Mouse (Mus musculus): ENCODE measurements around the gene Hvcn1. TPM values are rescaled to one million over a fixed set of nuclear protein-coding genes. Genes with fewer than 3 reads are reported as not detected.

The Hvcn1 gene
- polyA plus RNA-seq, 1 experiment from 2014 or later, result 4.4 TPM

- Histone ChIP-seq H3K36me3 (ENCODE audit: control insufficient read depth, insufficient read depth, low read length) (peaks cover 3% of the 10 kb centered on the region), H3K27me3 (ENCODE audit: control insufficient read depth, insufficient read depth, low read depth, low read length) (no peaks in the 10 kb centered on the region), H3K27ac (ENCODE audit: low read length) (no peak overlapping the region), H3K4me1 (replicated peaks; ENCODE audit: control insufficient read depth, insufficient read depth, low read length) (no peaks in the 10 kb centered on the region), H3K4me2 (ENCODE audit: low read depth, low read length) (no peak overlapping the region), H3K9me3 (ENCODE audit: control insufficient read depth, low read length) (no peaks in the 10 kb centered on the region), H3K4me3 (ENCODE audit: low read length) (no peak overlapping the region), H3K9ac (ENCODE audit: low read length) (no peak overlapping the region)
- WGBS, result 85% methylated on average over 4 of the region's 4 CpGs
- ATAC-seq (ENCODE audit: low read depth), result no peak
Observed at GRCm38 (mm10) chr5:122249281-122249680, 42.7 kb downstream of the Hvcn1 start.

- H3K4me2 ChIP-seq (ENCODE audit: low read depth, low read length), result no peak overlapping the region
Observed at GRCm38 (mm10) chr5:122251895-122252606, 45.4 kb downstream of the Hvcn1 start.

GRCm38 (mm10) chr5:122258027-122258741, 51.6 kb downstream of the Hvcn1 start:
- no peak overlapping the region for H3K4me3 ChIP-seq (ENCODE audit: low read length)
- no peaks in the 10 kb centered on the region; the same call in 1 of the 2 replicates for H3K4me1 ChIP-seq (replicated peaks; ENCODE audit: control insufficient read depth, insufficient read depth, low read length)
- WGBS, result 60% methylated on average over 6 of the region's 6 CpGs
- peaks cover 22% of the 10 kb centered on the region for H3K36me3 ChIP-seq (ENCODE audit: control insufficient read depth, insufficient read depth, low read length)
- no peaks in the 10 kb centered on the region for H3K27me3 ChIP-seq (ENCODE audit: control insufficient read depth, insufficient read depth, low read depth, low read length)
- peak; percentile 65; the same call in 1 of the 2 replicates for ATAC-seq (ENCODE audit: low read depth)
- H3K9ac ChIP-seq (ENCODE audit: low read length), result no peak overlapping the region
- H3K4me2 ChIP-seq (ENCODE audit: low read depth, low read length), result no peak overlapping the region
- H3K27ac ChIP-seq (ENCODE audit: low read length), result no peak overlapping the region
- H3K9me3 ChIP-seq (ENCODE audit: control insufficient read depth, low read length), result no peaks in the 10 kb centered on the region

More at GRCm38 (mm10) chr5:122251895-122252606, 45.4 kb downstream of the Hvcn1 start:
- Histone ChIP-seq H3K9ac (ENCODE audit: low read length) (no peak overlapping the region), H3K9me3 (ENCODE audit: control insufficient read depth, low read length) (no peaks in the 10 kb centered on the region), H3K27ac (ENCODE audit: low read length) (no peak overlapping the region), H3K4me1 (replicated peaks; ENCODE audit: control insufficient read depth, insufficient read depth, low read length) (no peaks in the 10 kb centered on the region), H3K27me3 (ENCODE audit: control insufficient read depth, insufficient read depth, low read depth, low read length) (no peaks in the 10 kb centered on the region), H3K36me3 (ENCODE audit: control insufficient read depth, insufficient read depth, low read length) (peaks cover 17% of the 10 kb centered on the region), H3K4me3 (ENCODE audit: low read length) (no peak overlapping the region)
- ATAC-seq (ENCODE audit: low read depth), result no peak
- 90% methylated on average over 17 of the region's 17 CpGs for WGBS

GRCm38 (mm10) chr5:122262104-122262503, 55.5 kb downstream of the Hvcn1 start:
- Histone ChIP-seq H3K36me3 (ENCODE audit: control insufficient read depth, insufficient read depth, low read length) (peaks cover 8% of the 10 kb centered on the region), H3K27ac (ENCODE audit: low read length) (no peak overlapping the region), H3K4me2 (ENCODE audit: low read depth, low read length) (no peak overlapping the region), H3K9ac (ENCODE audit: low read length) (no peak overlapping the region), H3K4me1 (replicated peaks; ENCODE audit: control insufficient read depth, insufficient read depth, low read length) (peaks cover 5% of the 10 kb centered on the region; the same call in 1 of the 2 replicates), H3K4me3 (ENCODE audit: low read length) (no peak overlapping the region), H3K27me3 (ENCODE audit: control insufficient read depth, insufficient read depth, low read depth, low read length) (no peaks in the 10 kb centered on the region), H3K9me3 (ENCODE audit: control insufficient read depth, low read length) (no peaks in the 10 kb centered on the region)
- WGBS, result 54% methylated on average over 7 of the region's 7 CpGs
- no peak for ATAC-seq (ENCODE audit: low read depth)

DNA sequence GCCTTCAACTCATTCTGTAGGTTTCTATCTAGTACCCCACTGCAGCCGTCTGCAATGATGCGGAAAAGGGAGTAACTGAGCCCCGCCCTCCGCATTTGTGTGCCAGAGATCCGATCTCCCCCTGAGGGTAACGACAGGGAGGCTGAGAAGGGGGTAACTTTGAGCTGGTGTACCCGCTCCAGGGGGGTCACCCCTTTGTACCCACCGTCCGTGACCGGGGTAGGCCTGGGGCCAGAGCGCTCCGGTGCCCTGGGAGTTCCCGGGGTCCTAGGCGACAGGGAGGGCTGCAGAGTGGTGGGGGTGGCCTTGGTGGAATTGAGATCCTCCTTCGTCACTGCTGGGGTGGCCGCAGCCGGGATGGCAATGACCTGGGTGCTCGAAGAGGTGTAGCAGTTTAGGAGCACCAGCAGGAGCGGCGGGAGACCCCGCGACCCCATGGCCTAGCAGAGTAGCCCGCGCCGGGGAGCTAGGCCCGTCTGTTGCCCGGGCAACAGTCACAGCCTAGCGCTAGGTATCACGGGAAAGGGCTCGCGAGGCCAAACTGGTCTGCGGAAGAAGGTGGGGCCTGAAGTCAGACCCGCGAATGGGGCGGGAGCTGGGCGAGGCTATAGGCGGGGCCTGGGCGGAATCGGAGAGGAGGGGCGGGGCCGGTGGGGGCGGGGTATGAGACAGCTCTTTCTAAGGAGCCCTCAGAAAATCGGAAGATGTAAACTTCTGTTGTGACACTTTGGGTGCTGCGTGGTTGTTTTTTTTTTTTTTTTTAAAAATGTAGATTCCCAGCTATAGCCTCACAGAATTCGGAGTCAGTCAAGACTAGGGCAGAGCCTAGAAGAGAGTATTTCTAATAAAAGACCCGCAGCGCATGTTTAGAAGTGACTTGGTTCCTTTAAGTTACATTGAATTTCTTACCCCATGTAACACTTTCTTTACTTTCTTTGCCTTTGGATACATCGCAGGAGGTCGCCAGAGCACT, 57.6 kb downstream of the Hvcn1 start, which contains the start of gene Tctn1:
Gene Tctn1, minus strand, starts transcription at position 528 of the 973 bp plus-strand sequence.
- peak; percentile 100 for ATAC-seq (ENCODE audit: low read depth)
- Histone ChIP-seq H3K4me3 (ENCODE audit: low read length) (peak within 1 kb of the TSS; percentile 78), H3K9me3 (ENCODE audit: control insufficient read depth, low read length) (no peaks in the 10 kb centered on the region), H3K9ac (ENCODE audit: low read length) (peak within 1 kb of the TSS; percentile 86), H3K27ac (ENCODE audit: low read length) (no peak within 1 kb of the TSS), H3K36me3 (ENCODE audit: control insufficient read depth, insufficient read depth, low read length) (no peaks in the 10 kb centered on the region), H3K4me2 (ENCODE audit: low read depth, low read length) (peak within 1 kb of the TSS; percentile 67), H3K4me1 (replicated peaks; ENCODE audit: control insufficient read depth, insufficient read depth, low read length) (peaks cover 5% of the 10 kb centered on the region; the same call in 1 of the 2 replicates), H3K27me3 (ENCODE audit: control insufficient read depth, insufficient read depth, low read depth, low read length) (no peaks in the 10 kb centered on the region)
- WGBS, result under 1% methylated on average over 49 of the region's 49 CpGs

GRCm38 (mm10) chr5:122265187-122265586, 58.6 kb downstream of the Hvcn1 start:
- H3K27me3 ChIP-seq (ENCODE audit: control insufficient read depth, insufficient read depth, low read depth, low read length), result no peaks in the 10 kb centered on the region
- no peak overlapping the region for H3K4me3 ChIP-seq (ENCODE audit: low read length)
- ATAC-seq (ENCODE audit: low read depth), result no peak
- H3K9ac ChIP-seq (ENCODE audit: low read length), result no peak overlapping the region
- no peak overlapping the region for H3K4me2 ChIP-seq (ENCODE audit: low read depth, low read length)
- no peaks in the 10 kb centered on the region for H3K9me3 ChIP-seq (ENCODE audit: control insufficient read depth, low read length)
- no peak overlapping the region for H3K27ac ChIP-seq (ENCODE audit: low read length)
- peaks cover 5% of the 10 kb centered on the region; the same call in 1 of the 2 replicates for H3K4me1 ChIP-seq (replicated peaks; ENCODE audit: control insufficient read depth, insufficient read depth, low read length)
- H3K36me3 ChIP-seq (ENCODE audit: control insufficient read depth, insufficient read depth, low read length), result no peaks in the 10 kb centered on the region
- whole genome bisulfite sequencing, result 76% methylated on average over 3 of the region's 3 CpGs

- no peak overlapping the region for H3K27ac ChIP-seq (ENCODE audit: low read length)
- H3K9ac ChIP-seq (ENCODE audit: low read length), result no peak overlapping the region
- no peak for ATAC-seq (ENCODE audit: low read depth)
- no peaks in the 10 kb centered on the region for H3K9me3 ChIP-seq (ENCODE audit: control insufficient read depth, low read length)
- no peak overlapping the region for H3K4me2 ChIP-seq (ENCODE audit: low read depth, low read length)
- H3K4me3 ChIP-seq (ENCODE audit: low read length), result no peak overlapping the region
- no peaks in the 10 kb centered on the region for H3K27me3 ChIP-seq (ENCODE audit: control insufficient read depth, insufficient read depth, low read depth, low read length)
- WGBS, result 86% methylated on average over 2 of the region's 2 CpGs
- no peaks in the 10 kb centered on the region for H3K36me3 ChIP-seq (ENCODE audit: control insufficient read depth, insufficient read depth, low read length)
- peaks cover 5% of the 10 kb centered on the region; the same call in 1 of the 2 replicates for H3K4me1 ChIP-seq (replicated peaks; ENCODE audit: control insufficient read depth, insufficient read depth, low read length)
Observed at GRCm38 (mm10) chr5:122265942-122266341, 59.3 kb downstream of the Hvcn1 start.

GRCm38 (mm10) chr5:122267136-122267535, 60.5 kb downstream of the Hvcn1 start:
- no peak overlapping the region for H3K4me3 ChIP-seq (ENCODE audit: low read length)
- H3K9ac ChIP-seq (ENCODE audit: low read length), result no peak overlapping the region
- H3K27ac ChIP-seq (ENCODE audit: low read length), result no peak overlapping the region
- peaks cover 5% of the 10 kb centered on the region; the same call in 1 of the 2 replicates for H3K4me1 ChIP-seq (replicated peaks; ENCODE audit: control insufficient read depth, insufficient read depth, low read length)
- H3K27me3 ChIP-seq (ENCODE audit: control insufficient read depth, insufficient read depth, low read depth, low read length), result no peaks in the 10 kb centered on the region
- WGBS, result 58% methylated on average over 7 of the region's 7 CpGs
- ATAC-seq (ENCODE audit: low read depth), result no peak
- no peaks in the 10 kb centered on the region for H3K36me3 ChIP-seq (ENCODE audit: control insufficient read depth, insufficient read depth, low read length)
- H3K4me2 ChIP-seq (ENCODE audit: low read depth, low read length), result no peak overlapping the region
- no peaks in the 10 kb centered on the region for H3K9me3 ChIP-seq (ENCODE audit: control insufficient read depth, low read length)
